Mouse (Mus musculus): ENCODE measurements around the gene Gm29797. TPM values are rescaled to one million over a fixed set of nuclear protein-coding genes. Genes with fewer than 3 reads are reported as not detected.

Gm29797 gene
- total and polyA plus RNA-seq, 3 experiments = 0.34 TPM; not detected in 2

- Histone ChIP-seq H3K4me1 (ENCODE audit: control insufficient read depth in 1 of 2, insufficient read depth in 2 of 2) (peaks cover 21 to 46% of the 10 kb centered on the region in 2 experiments), H3K36me3 (replicated peaks in 1 of 2; ENCODE audit: control insufficient read depth in 1 of 2, insufficient read depth in 1 of 2, low read length in 1 of 2) (no peaks in the 10 kb centered on the region), H3K79me2 (replicated peaks; ENCODE audit: control insufficient read depth, extremely low read depth, insufficient read depth, poor library complexity, severe bottlenecking) (no peaks in the 10 kb centered on the region), H3K4me3 (replicated peaks in 1 of 3; ENCODE audit: low read depth in 2 of 3, low read length in 2 of 3, poor library complexity in 1 of 3) (no peak overlapping the region), H3K27ac (ENCODE audit: insufficient read depth, low read depth) (no peak overlapping the region), H3K4me2 (ENCODE audit: insufficient read depth, low read depth, poor library complexity, severe bottlenecking) (no peak overlapping the region), H3K9ac (ENCODE audit: insufficient read depth, low read depth) (no peak overlapping the region), H3K27me3 (replicated peaks) (peaks cover 9% of the 10 kb centered on the region), H3K9me3 (replicated peaks; ENCODE audit: low read length) (no peaks in the 10 kb centered on the region)
- dilution Hi-C loops (cut with MboI; ENCODE audit: extremely low pct_ligation_motif_present, extremely low pct_unique_long_range_greater_than_20kb, low sequenced_read_pairs) (no loop called here), in situ Hi-C loops (cut with MboI; ENCODE audit: low pct_ligation_motif_present, low pct_unique_long_range_greater_than_20kb, low sequenced_read_pairs) (loop anchor here (5.0 kb wide), 1 partner anchor 35 kb away; no protein-coding TSS in a partner anchor)
- TF ChIP-seq MAX (IDR thresholded peaks at IDR 0.05; ENCODE audit: low read length) = no peak
- TF ChIP-seq IRF4 (IDR thresholded peaks at IDR 0.05; ENCODE audit: low read depth, low read length) = no peak
- no peak for TF ChIP-seq GABPA (IDR thresholded peaks at IDR 0.05; ENCODE audit: insufficient replicate concordance, low read depth, low read length)
- TF ChIP-seq ELF1 (IDR thresholded peaks at IDR 0.05; ENCODE audit: low read depth, low read length) = no peak
- no peak for TF ChIP-seq EP300 (IDR thresholded peaks at IDR 0.05; ENCODE audit: low read length)
- TF ChIP-seq SMC3 (IDR thresholded peaks at IDR 0.05; ENCODE audit: low read depth, low read length) = no peak
- no peak for TF ChIP-seq ZNF384 (IDR thresholded peaks at IDR 0.05; ENCODE audit: low read depth, low read length)
- TF ChIP-seq NELFE (IDR thresholded peaks at IDR 0.05; ENCODE audit: low read depth, low read length) = no peak
- TF ChIP-seq ZC3H11A (IDR thresholded peaks at IDR 0.05; ENCODE audit: low read depth, low read length) = no peak
- no peak for TF ChIP-seq USF2 (conservative IDR thresholded peaks at IDR 0.05; ENCODE audit: low read depth, low read length)
- no peak for TF ChIP-seq MAZ (IDR thresholded peaks at IDR 0.05; ENCODE audit: low read depth, low read length)
- TF ChIP-seq SIN3A (IDR thresholded peaks at IDR 0.05; ENCODE audit: low read length) = no peak
- no peak for TF ChIP-seq POLR2A (IDR thresholded peaks at IDR 0.05; ENCODE audit: low read depth, low read length)
- TF ChIP-seq KAT2A (IDR thresholded peaks at IDR 0.05; ENCODE audit: insufficient replicate concordance, low read length) = no peak
- DNase-seq (ENCODE audit: extremely low read depth) = no peak
Observed at GRCm38 (mm10) chr2:181677755-181678098, 20.9 kb downstream of the Gm29797 start.

GRCm38 (mm10) chr2:181678780-181679179 is 21.9 kb downstream of the Gm29797 start:
- Histone ChIP-seq H3K27me3 (replicated peaks) (peaks cover 5% of the 10 kb centered on the region), H3K4me3 (replicated peaks in 1 of 3; ENCODE audit: low read depth in 2 of 3, low read length in 2 of 3, poor library complexity in 1 of 3) (no peak overlapping the region), H3K4me1 (ENCODE audit: control insufficient read depth in 1 of 2, insufficient read depth in 2 of 2) (peaks cover 21 to 46% of the 10 kb centered on the region in 2 experiments), H3K27ac (ENCODE audit: insufficient read depth, low read depth) (no peak overlapping the region), H3K36me3 (replicated peaks in 1 of 2; ENCODE audit: control insufficient read depth in 1 of 2, insufficient read depth in 1 of 2, low read length in 1 of 2) (peaks cover 0 to 2% of the 10 kb centered on the region in 2 experiments), H3K9me3 (replicated peaks; ENCODE audit: low read length) (no peaks in the 10 kb centered on the region), H3K9ac (ENCODE audit: insufficient read depth, low read depth) (no peak overlapping the region), H3K4me2 (ENCODE audit: insufficient read depth, low read depth, poor library complexity, severe bottlenecking) (no peak overlapping the region), H3K79me2 (replicated peaks; ENCODE audit: control insufficient read depth, extremely low read depth, insufficient read depth, poor library complexity, severe bottlenecking) (no peaks in the 10 kb centered on the region)
- peak; percentile 87 for DNase-seq (ENCODE audit: extremely low read depth)
- in situ Hi-C loops (cut with MboI; ENCODE audit: low pct_ligation_motif_present, low pct_unique_long_range_greater_than_20kb, low sequenced_read_pairs) = loop anchor here (5.0 kb wide), 1 partner anchor 36 kb away; no protein-coding TSS in a partner anchor
- no peak for TF ChIP-seq EP300 (IDR thresholded peaks at IDR 0.05; ENCODE audit: low read length)
- no peak for TF ChIP-seq RCOR1 (conservative IDR thresholded peaks at IDR 0.05; ENCODE audit: low read depth, low read length)
- TF ChIP-seq CTCF (conservative IDR thresholded peaks at IDR 0.05 in 1 of 2, IDR thresholded peaks at IDR 0.05 in 1 of 2; ENCODE audit: low read depth in 2 of 2, low read length in 2 of 2) = peak; percentile 83 to 100
- TF ChIP-seq MXI1 (IDR thresholded peaks at IDR 0.05; ENCODE audit: low read depth, low read length) = peak; percentile 47; the same call in 1 of the 2 replicates
- no peak for TF ChIP-seq ZKSCAN1 (IDR thresholded peaks at IDR 0.05; ENCODE audit: borderline replicate concordance, low read depth, low read length)
- peak; percentile 64; the same call in 1 of the 2 replicates for TF ChIP-seq IRF4 (IDR thresholded peaks at IDR 0.05; ENCODE audit: low read depth, low read length)
- peak; percentile 61 for TF ChIP-seq ZNF384 (IDR thresholded peaks at IDR 0.05; ENCODE audit: low read depth, low read length)
- TF ChIP-seq MYC (IDR thresholded peaks at IDR 0.05; ENCODE audit: low read depth, low read length) = peak; percentile 89
- no peak for TF ChIP-seq KAT2A (IDR thresholded peaks at IDR 0.05; ENCODE audit: insufficient replicate concordance, low read length)
- peak; percentile 55; the same call in 1 of the 2 replicates for TF ChIP-seq JUND (conservative IDR thresholded peaks at IDR 0.05; ENCODE audit: low read depth, low read length)
- peak; percentile 47; the same call in 1 of the 2 replicates for TF ChIP-seq POLR2A (IDR thresholded peaks at IDR 0.05; ENCODE audit: low read depth, low read length)
- TF ChIP-seq RAD21 (IDR thresholded peaks at IDR 0.05; ENCODE audit: low read depth, low read length) = peak; percentile 100
- peak; percentile 85; the same call in 1 of the 2 replicates for TF ChIP-seq NELFE (IDR thresholded peaks at IDR 0.05; ENCODE audit: low read depth, low read length)
- TF ChIP-seq ZC3H11A (IDR thresholded peaks at IDR 0.05; ENCODE audit: low read depth, low read length) = peak; percentile 12; the same call in 1 of the 2 replicates
- peak; percentile 52; the same call in 1 of the 2 replicates for TF ChIP-seq ZMIZ1 (IDR thresholded peaks at IDR 0.05; ENCODE audit: low read depth, low read length)
- peak; percentile 61; the same call in 1 of the 2 replicates for TF ChIP-seq MAZ (IDR thresholded peaks at IDR 0.05; ENCODE audit: low read depth, low read length)
- TF ChIP-seq HCFC1 (IDR thresholded peaks at IDR 0.05; ENCODE audit: low read depth, low read length) = peak; percentile 49
- peak; percentile 48; the same call in 1 of the 2 replicates for TF ChIP-seq MEF2A (IDR thresholded peaks at IDR 0.05; ENCODE audit: borderline replicate concordance, low read depth, low read length)
- TF ChIP-seq TCF12 (IDR thresholded peaks at IDR 0.05; ENCODE audit: low read depth, low read length) = no peak
- TF ChIP-seq SMC3 (IDR thresholded peaks at IDR 0.05; ENCODE audit: low read depth, low read length) = peak; percentile 80
- TF ChIP-seq NRF1 (IDR thresholded peaks at IDR 0.05; ENCODE audit: low read depth, low read length) = peak; percentile 36; the same call in 1 of the 2 replicates
- 0 out of 2 replicates have a peak, but pooled peaks have one; percentile 18 for TF ChIP-seq BHLHE40 (IDR thresholded peaks at IDR 0.05; ENCODE audit: low read depth, low read length)
- no peak for TF ChIP-seq CHD1 (IDR thresholded peaks at IDR 0.05; ENCODE audit: low read depth, low read length)
- TF ChIP-seq TBP (conservative IDR thresholded peaks at IDR 0.05; ENCODE audit: low read depth, low read length) = no peak
- peak; percentile 43; the same call in 1 of the 2 replicates for TF ChIP-seq ELF1 (IDR thresholded peaks at IDR 0.05; ENCODE audit: low read depth, low read length)
- dilution Hi-C loops (cut with MboI; ENCODE audit: extremely low pct_ligation_motif_present, extremely low pct_unique_long_range_greater_than_20kb, low sequenced_read_pairs) = no loop called here
